Mouse (Mus musculus) forebrain, embryonic 14.5 days (tissue): Measurements from ENCODE around the gene 9330182L06Rik. TPM values are rescaled to one million over a fixed set of nuclear protein-coding genes. Genes with fewer than 3 reads are reported as not detected.

Source experiments
- microRNA counts: library from miRNA; unstranded; fragments of <30 nt; microRNA quantifications from one replicate; lab custom pipeline; 2016
- microRNA-seq: library from miRNA; unstranded; fragments of <30 nt; microRNA quantifications from one replicate; pipeline ENCODE4, GENCODE M21; 2016
- polyA plus RNA-seq: library from polyadenylated mRNA; unstranded; fragments of >200 nt; fragmentation: Nextera tagmentation; extraction: Ambion mirVana; gene quantifications from 2 replicates; pipeline ENCODE4 v1.2.1, GENCODE M21; 2014

9330182L06Rik gene
- polyA plus RNA-seq, 1 experiment from 2014 or later = 7.7 TPM

MicroRNAs within 50 kb of the gene (microRNA counts, 519-probe panel; counts per million panel counts)
- microRNA mmu-miR-879 (lab: Ali Mortazavi, UCI) = not detected

Small RNA genes lying within 50 kb of the gene (microRNA-seq; reads per million reads assigned to microRNA genes)
- 7.5 reads per million, percentile 29 among the genes with 10 or more reads in this experiment for gene Mir879

Other genes with a start within 250 kb of the 9330182L06Rik start
- gene Tmem243, start 165.4 kb upstream of the 9330182L06Rik start, polyA plus RNA-seq = 11.2 and 14.2 TPM in 2 replicates
- 68.2 and 70.1 TPM in 2 replicates for gene Dmtf1, start 104.3 kb upstream of the 9330182L06Rik start, polyA plus RNA-seq